Mouse (Mus musculus): ENCODE measurements around the gene Ak1. TPM values are rescaled to one million over a fixed set of nuclear protein-coding genes. Genes with fewer than 3 reads are reported as not detected.

The Ak1 gene
- polyA plus RNA-seq, 1 experiment from 2014 or later, result 10.5 TPM

DNA sequence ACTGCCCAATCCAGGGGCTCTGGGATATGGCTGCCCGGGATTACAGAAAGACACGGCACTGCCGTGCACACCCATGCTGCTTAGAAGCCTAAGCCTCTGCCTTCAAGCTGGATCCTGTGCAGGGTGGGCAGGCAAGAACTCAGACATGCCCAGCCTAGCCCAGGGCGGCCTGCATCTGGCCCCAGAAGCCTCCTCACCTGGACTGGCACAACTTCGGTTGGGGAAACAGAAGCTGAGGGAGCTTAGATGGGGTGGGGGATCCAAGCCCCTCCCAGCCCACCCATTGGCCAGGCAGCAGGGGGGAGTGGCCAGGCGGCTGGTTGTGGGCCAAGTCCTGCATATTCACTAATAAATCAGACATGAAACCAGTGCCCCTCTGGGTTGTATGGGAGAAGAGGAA, 60.2 kb downstream of the Ak1 start:
- Histone ChIP-seq H3K27me3 (replicated peaks; ENCODE audit: control insufficient read depth, insufficient read depth, low read length) (no peaks in the 10 kb centered on the region), H3K4me2 (replicated peaks; ENCODE audit: low read depth) (no peak overlapping the region), H3K4me1 (replicated peaks; ENCODE audit: control insufficient read depth, insufficient read depth, low read length) (peaks cover 9% of the 10 kb centered on the region), H3K4me3 (ENCODE audit: low read depth, low read length) (no peak overlapping the region), H3K36me3 (ENCODE audit: control insufficient read depth, insufficient read depth) (peaks cover 68% of the 10 kb centered on the region), H3K9ac (ENCODE audit: low read depth, low read length) (no peak overlapping the region), H3K27ac (ENCODE audit: low read depth, low read length) (no peak overlapping the region), H3K9me3 (ENCODE audit: control insufficient read depth) (no peaks in the 10 kb centered on the region)
- WGBS, result 61% methylated on average over 6 of the region's 6 CpGs
- ATAC-seq, result no peak
- no peak for TF ChIP-seq CTCF (IDR thresholded peaks at IDR 0.05; ENCODE audit: low read depth)

DNA sequence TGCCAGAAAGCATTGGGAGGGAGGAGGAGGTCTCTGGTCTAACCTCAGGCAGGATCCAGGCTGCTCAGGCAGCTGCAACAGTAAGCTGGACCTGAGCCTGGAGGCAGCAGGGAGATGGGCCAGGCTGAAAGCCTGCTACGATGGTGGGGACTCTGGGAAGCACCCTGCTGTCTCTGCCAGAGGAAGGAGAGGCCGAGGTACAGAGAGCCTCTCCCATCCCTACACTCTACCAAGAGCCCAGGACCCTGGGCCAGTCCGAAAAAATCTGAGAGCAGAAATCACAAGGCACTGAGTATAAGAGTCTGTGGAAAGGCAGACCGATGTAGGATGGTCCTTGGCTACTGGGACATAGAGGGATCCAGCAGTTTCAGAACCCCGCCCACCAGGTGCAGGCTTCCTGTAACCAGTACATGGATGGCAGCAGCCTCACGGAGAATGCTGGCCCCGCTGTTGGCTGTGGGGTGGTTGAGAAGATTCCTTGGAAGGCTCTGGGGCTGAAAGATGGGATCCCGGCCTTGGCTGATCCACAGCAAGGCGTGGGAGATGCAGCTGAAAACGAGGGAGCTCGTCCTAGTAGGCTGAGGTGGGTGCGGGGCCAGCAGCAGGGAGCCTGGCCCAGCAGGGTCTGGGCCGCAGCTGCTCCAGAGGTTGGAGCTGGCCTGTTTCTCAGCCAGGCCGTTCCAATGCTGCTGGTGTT, 61.3 kb downstream of the Ak1 start:
- peaks cover 78% of the 10 kb centered on the region for H3K36me3 ChIP-seq (ENCODE audit: control insufficient read depth, insufficient read depth)
- H3K4me2 ChIP-seq (replicated peaks; ENCODE audit: low read depth), result no peak overlapping the region
- no peaks in the 10 kb centered on the region for H3K9me3 ChIP-seq (ENCODE audit: control insufficient read depth)
- no peak for TF ChIP-seq CTCF (IDR thresholded peaks at IDR 0.05; ENCODE audit: low read depth)
- H3K9ac ChIP-seq (ENCODE audit: low read depth, low read length), result no peak overlapping the region
- H3K27ac ChIP-seq (ENCODE audit: low read depth, low read length), result no peak overlapping the region
- no peaks in the 10 kb centered on the region for H3K27me3 ChIP-seq (replicated peaks; ENCODE audit: control insufficient read depth, insufficient read depth, low read length)
- WGBS, result 79% methylated on average over 14 of the region's 14 CpGs
- H3K4me3 ChIP-seq (ENCODE audit: low read depth, low read length), result no peak overlapping the region
- no peak for ATAC-seq
- H3K4me1 ChIP-seq (replicated peaks; ENCODE audit: control insufficient read depth, insufficient read depth, low read length), result peaks cover 9% of the 10 kb centered on the region

DNA sequence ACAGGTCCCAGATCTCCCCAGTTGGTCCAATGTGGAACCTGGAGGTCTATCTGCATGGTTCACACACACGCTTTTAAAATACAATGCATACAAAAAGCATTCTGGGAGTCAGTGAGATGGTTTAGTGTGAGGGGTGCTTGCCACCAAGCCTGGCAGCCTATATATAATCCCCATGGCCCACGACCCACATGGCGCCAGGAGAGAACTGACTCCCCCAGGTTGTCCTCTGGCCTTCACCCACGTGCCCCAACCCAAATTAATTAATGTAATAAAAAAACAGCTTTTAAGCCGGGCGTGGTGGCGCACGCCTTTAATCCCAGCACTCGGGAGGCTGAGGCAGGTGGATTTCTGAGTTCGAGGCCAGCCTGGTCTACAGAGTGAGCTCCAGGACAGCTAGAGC, 62.1 kb downstream of the Ak1 start:
- ATAC-seq, result no peak
- no peaks in the 10 kb centered on the region for H3K27me3 ChIP-seq (replicated peaks; ENCODE audit: control insufficient read depth, insufficient read depth, low read length)
- peaks cover 9% of the 10 kb centered on the region for H3K4me1 ChIP-seq (replicated peaks; ENCODE audit: control insufficient read depth, insufficient read depth, low read length)
- peaks cover 78% of the 10 kb centered on the region for H3K36me3 ChIP-seq (ENCODE audit: control insufficient read depth, insufficient read depth)
- no peak overlapping the region for H3K9ac ChIP-seq (ENCODE audit: low read depth, low read length)
- no peak overlapping the region for H3K4me2 ChIP-seq (replicated peaks; ENCODE audit: low read depth)
- no peaks in the 10 kb centered on the region for H3K9me3 ChIP-seq (ENCODE audit: control insufficient read depth)
- no peak overlapping the region for H3K27ac ChIP-seq (ENCODE audit: low read depth, low read length)
- H3K4me3 ChIP-seq (ENCODE audit: low read depth, low read length), result no peak overlapping the region
- 86% methylated on average over 10 of the region's 10 CpGs for WGBS
- TF ChIP-seq CTCF (IDR thresholded peaks at IDR 0.05; ENCODE audit: low read depth), result no peak

MicroRNA genes within 50 kb of the gene (microRNA counts, 519-probe panel; counts per million panel counts)
- microRNA mmu-miR-1954, result not detected

Small RNA genes lying within 50 kb of the gene (microRNA-seq; reads per million reads assigned to microRNA genes)
- gene Gm47291 (not detected), gene Mir1954 (not detected)

Other genes starting within 250 kb of the Ak1 start
- 95.0 and 100 TPM in 2 replicates for gene 1110008P14Rik, start 239.8 kb upstream of the Ak1 start, polyA plus RNA-seq (2015; fragmentation: Nextera tagmentation; extraction: Ambion mirVana)
- 4.8 and 5.4 TPM in 2 replicates for gene Lcn2, start 233.5 kb upstream of the Ak1 start, polyA plus RNA-seq (2015; fragmentation: Nextera tagmentation; extraction: Ambion mirVana)
- 47.3 and 49.4 TPM in 2 replicates for gene Ptges2, start 225.9 kb upstream of the Ak1 start, polyA plus RNA-seq (2015; fragmentation: Nextera tagmentation; extraction: Ambion mirVana)
- gene Naif1, start 171.3 kb upstream of the Ak1 start, polyA plus RNA-seq (2015; fragmentation: Nextera tagmentation; extraction: Ambion mirVana), result 2.9 and 3.2 TPM in 2 replicates
- 45.1 and 52.6 TPM in 2 replicates for gene Slc25a25, start 170.3 kb upstream of the Ak1 start, polyA plus RNA-seq (2015; fragmentation: Nextera tagmentation; extraction: Ambion mirVana)
- 18.0 and 18.4 TPM in 2 replicates for gene Fam102a, start 86.4 kb upstream of the Ak1 start, polyA plus RNA-seq (2015; fragmentation: Nextera tagmentation; extraction: Ambion mirVana)
- gene Dpm2, start 50.9 kb upstream of the Ak1 start, polyA plus RNA-seq (2015; fragmentation: Nextera tagmentation; extraction: Ambion mirVana), result 120 and 124 TPM in 2 replicates
- not detected in 2 replicates for gene Pip5kl1, start 47.0 kb upstream of the Ak1 start, polyA plus RNA-seq (2015; fragmentation: Nextera tagmentation; extraction: Ambion mirVana)
- gene 9430097D07Rik, start 46.1 kb upstream of the Ak1 start, polyA plus RNA-seq (2015; fragmentation: Nextera tagmentation; extraction: Ambion mirVana), result 0.14 TPM in 1 of 2 replicates, not detected in the other
- gene St6galnac4, start 34.7 kb upstream of the Ak1 start, polyA plus RNA-seq (2015; fragmentation: Nextera tagmentation; extraction: Ambion mirVana), result 5.7 and 6.6 TPM in 2 replicates
- 8.3 and 9.1 TPM in 2 replicates for gene St6galnac6, start 22.0 kb upstream of the Ak1 start, polyA plus RNA-seq (2015; fragmentation: Nextera tagmentation; extraction: Ambion mirVana)
- gene Eng, start 24.8 kb downstream of the Ak1 start, polyA plus RNA-seq (2015; fragmentation: Nextera tagmentation; extraction: Ambion mirVana), result 32.2 and 34.1 TPM in 2 replicates
- 12.4 and 15.2 TPM in 2 replicates for gene Fpgs, start 82.4 kb downstream of the Ak1 start, polyA plus RNA-seq (2015; fragmentation: Nextera tagmentation; extraction: Ambion mirVana)
- 54.0 and 62.2 TPM in 2 replicates for gene Cdk9, start 91.3 kb downstream of the Ak1 start, polyA plus RNA-seq (2015; fragmentation: Nextera tagmentation; extraction: Ambion mirVana)
- 11.2 and 11.7 TPM in 2 replicates for gene Sh2d3c, start 99.3 kb downstream of the Ak1 start, polyA plus RNA-seq (2015; fragmentation: Nextera tagmentation; extraction: Ambion mirVana)
- 0.18 TPM in 2 replicates for gene 6330409D20Rik, start 119.3 kb downstream of the Ak1 start, polyA plus RNA-seq (2015; fragmentation: Nextera tagmentation; extraction: Ambion mirVana)
- gene Tor2a, start 135.5 kb downstream of the Ak1 start, polyA plus RNA-seq (2015; fragmentation: Nextera tagmentation; extraction: Ambion mirVana), result 59.2 and 60.4 TPM in 2 replicates
- 0.04 and 0.09 TPM in 2 replicates for gene Ttc16, start 153.9 kb downstream of the Ak1 start, polyA plus RNA-seq (2015; fragmentation: Nextera tagmentation; extraction: Ambion mirVana)
- gene Ptrh1, start 154.0 kb downstream of the Ak1 start, polyA plus RNA-seq (2015; fragmentation: Nextera tagmentation; extraction: Ambion mirVana), result 8.4 and 10.5 TPM in 2 replicates
- gene Cfap157, start 162.7 kb downstream of the Ak1 start, polyA plus RNA-seq (2015; fragmentation: Nextera tagmentation; extraction: Ambion mirVana), result 0.47 and 0.76 TPM in 2 replicates
- gene Stxbp1, start 225.5 kb downstream of the Ak1 start, polyA plus RNA-seq (2015; fragmentation: Nextera tagmentation; extraction: Ambion mirVana), result 12.1 and 12.2 TPM in 2 replicates

Data from intestine, postnatal 0 days (tissue).